Mouse (Mus musculus) B cell, adult 2 months (primary cell): ENCODE data around the gene Sh3rf1.

Experiments
- DNase-seq, 2 experiments: peaks; one replicate each; pipeline ENCODE4 v3.0.0; 2022

Gene Sh3rf1

GRCm38 (mm10) chr8:61325014-61325715, 101.5 kb downstream of the Sh3rf1 start:
- no peak for DNase-seq

DNA sequence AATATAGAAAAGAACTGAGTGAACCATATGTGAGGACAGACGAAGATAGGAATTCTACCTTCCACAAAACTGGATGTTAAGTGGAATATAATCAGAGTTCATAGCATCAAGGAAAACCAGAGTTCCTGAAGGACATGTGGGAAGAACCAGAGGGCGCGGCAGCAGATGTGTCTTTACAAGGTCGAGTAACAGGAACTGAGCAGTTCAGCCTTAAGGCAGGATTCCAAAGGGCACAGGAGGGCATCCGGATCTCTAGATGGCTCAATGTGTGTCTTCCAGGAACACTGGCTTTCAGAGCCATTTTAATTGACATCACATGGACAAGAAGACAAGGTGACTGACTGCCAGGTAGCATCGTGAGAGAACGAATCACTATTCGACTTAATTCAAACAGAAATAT, 102.6 kb downstream of the Sh3rf1 start:
- no peak for DNase-seq

- DNase-seq, result no peak
Measured at GRCm38 (mm10) chr8:61327333-61327732, 103.7 kb downstream of the Sh3rf1 start.

GRCm38 (mm10) chr8:61339629-61340028, 116.0 kb downstream of the Sh3rf1 start:
- DNase-seq, result no peak

- no peak for DNase-seq
Measured at GRCm38 (mm10) chr8:61340283-61340984, 116.8 kb downstream of the Sh3rf1 start.

GRCm38 (mm10) chr8:61341587-61342441, 118.1 kb downstream of the Sh3rf1 start:
- no peak for DNase-seq

GRCm38 (mm10) chr8:61342473-61343026, 118.9 kb downstream of the Sh3rf1 start:
- no peak for DNase-seq

DNA sequence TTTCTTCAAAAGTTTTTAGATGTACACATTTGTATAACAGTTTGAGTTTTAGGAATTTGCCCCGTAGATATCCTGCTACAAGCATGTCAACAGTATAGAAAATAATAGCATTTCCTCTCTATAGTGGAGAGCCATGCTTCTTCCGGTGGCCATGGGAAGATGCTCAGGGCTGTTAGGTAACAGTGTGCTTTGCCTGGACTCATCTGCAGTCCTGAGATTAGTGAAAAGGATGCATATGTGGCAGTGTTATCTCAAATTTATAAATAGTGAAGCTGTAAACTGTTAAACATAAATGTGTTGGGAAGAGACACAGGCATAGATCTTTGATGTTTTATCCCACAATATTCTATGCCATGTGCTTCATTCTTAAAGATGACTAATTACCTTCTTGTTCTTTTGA, 120.8 kb downstream of the Sh3rf1 start:
- DNase-seq, result no peak

GRCm38 (mm10) chr8:61346941-61347340, 123.3 kb downstream of the Sh3rf1 start:
- no peak for DNase-seq

GRCm38 (mm10) chr8:61347526-61347925, 123.9 kb downstream of the Sh3rf1 start:
- no peak for DNase-seq

DNA sequence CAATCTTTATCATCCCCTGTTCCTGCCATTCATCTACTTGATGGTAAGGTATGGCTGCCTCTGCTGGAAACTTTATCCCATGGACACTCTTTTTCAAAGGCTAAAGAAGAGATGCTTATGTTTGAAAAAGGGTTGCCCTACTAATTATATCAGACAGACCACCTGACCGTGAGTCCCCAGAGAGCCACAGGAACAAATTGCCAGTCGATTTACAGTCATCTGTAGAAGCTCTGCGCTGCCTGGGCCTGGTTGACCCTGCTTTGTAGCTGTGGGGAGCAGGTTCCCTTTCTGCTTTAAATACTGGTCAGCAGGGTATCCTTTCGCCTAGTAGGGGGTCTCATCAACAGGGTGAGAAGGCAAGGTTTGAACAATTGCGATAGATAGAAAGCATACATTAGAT, 124.4 kb downstream of the Sh3rf1 start:
- no peak for DNase-seq

DNA sequence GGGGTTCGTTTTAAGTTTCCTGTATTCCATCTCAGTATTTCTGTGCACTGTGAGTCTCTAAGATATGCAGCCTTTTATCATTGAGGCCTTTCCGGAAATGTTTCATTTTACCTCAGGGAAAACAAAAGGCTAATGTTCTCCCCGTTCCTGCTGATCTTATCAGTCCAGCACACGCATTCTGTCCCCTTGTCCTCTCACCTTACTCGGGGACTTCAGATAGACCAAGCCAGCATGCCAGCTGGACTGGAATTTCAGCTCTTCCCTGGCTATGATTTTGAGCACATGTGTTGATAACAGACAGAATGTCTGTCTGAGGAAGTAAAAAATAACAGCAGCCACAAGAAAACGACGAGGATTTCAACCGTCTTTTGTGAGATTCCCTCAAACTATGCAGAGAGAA, 124.8 kb downstream of the Sh3rf1 start:
- no peak for DNase-seq

- no peak for DNase-seq
Measured at GRCm38 (mm10) chr8:61350443-61350842, 126.8 kb downstream of the Sh3rf1 start.

DNA sequence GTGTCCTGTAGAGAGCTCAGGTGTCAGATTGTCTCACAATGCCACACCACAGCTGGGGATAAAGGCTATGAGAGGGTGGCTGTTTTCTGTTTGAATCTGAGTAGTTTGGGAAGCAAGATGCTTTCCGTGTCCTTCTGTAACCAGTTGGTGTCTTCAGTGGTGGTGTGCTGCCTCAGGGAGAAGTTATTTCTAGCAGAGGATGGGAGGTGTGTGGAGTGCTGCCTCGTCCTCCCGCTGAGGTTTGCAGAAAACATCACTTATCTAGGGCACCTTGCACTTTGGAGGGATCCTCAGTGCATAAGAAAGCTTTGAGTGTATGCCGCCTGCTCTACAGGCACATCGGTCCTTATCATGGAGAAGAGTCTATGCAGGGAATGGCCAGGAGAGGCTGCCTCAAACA, 128.0 kb downstream of the Sh3rf1 start:
- DNase-seq, result no peak

GRCm38 (mm10) chr8:61355503-61355902, 131.8 kb downstream of the Sh3rf1 start:
- no peak for DNase-seq

- peak in 1 of 2 experiments; percentile 6 for DNase-seq
Measured at GRCm38 (mm10) chr8:61359004-61359403, 135.3 kb downstream of the Sh3rf1 start.

DNA sequence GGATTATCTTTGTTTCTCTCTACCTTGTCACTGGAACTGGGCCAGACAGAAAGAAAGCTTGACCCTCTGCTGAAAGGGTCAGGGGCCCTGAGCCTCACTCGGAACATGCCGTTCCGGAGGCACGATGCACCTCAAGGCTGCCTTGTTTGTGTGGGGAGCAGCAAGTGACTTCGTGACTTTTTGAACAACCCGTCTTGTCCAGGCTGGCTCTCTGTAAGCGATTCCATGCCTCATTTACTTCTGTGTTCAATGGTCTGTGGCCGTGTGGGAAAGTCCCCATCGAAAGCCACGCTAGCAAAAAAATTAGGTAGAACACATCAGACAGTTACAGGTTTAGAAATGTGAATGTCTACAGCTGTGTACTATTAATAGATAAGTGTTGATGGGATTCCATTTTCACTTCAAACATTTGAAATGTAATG, 136.2 kb downstream of the Sh3rf1 start:
- peak; percentile 9 for DNase-seq

DNA sequence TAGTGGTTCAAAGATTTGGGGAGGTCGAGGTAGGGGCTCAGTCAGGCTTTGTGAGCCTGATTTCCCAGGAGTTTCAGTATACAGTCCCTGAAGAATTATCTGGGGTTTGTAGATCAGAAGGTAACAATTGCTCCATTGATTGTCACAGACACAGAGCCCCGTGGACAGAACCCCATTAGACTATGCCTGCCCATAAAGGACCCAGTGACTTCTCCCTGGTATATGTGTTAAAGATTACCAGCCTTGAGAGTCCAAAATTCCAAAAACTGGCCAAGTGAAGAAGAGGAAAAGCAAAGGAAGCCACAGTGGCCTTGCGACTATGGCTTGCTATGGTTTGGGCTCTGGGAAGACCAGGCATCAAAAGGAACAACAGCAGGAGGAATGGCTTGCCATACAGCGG, 136.7 kb downstream of the Sh3rf1 start:
- DNase-seq, result peak in 1 of 2 experiments; percentile 1

DNA sequence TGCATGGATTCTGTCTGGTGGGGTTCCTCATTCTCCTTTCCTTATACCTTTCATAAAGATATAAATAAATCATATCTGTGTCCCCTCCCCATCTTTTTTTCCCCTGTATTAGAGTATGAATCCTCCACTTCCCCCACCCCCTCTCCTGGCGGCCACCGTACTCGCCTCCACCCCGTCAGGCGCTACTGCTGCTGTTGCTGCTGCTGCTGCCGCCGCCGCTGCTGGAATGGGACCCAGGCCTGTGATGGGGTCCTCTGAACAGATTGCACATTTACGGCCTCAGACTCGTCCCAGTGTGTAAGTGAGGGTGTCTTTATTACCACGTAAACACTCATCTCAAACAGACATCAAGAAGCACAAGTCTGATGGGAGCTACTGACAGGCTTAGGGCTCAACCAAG, 137.8 kb downstream of the Sh3rf1 start:
- DNase-seq, result no peak

GRCm38 (mm10) chr8:61362301-61362913, 138.7 kb downstream of the Sh3rf1 start:
- DNase-seq, result no peak

DNA sequence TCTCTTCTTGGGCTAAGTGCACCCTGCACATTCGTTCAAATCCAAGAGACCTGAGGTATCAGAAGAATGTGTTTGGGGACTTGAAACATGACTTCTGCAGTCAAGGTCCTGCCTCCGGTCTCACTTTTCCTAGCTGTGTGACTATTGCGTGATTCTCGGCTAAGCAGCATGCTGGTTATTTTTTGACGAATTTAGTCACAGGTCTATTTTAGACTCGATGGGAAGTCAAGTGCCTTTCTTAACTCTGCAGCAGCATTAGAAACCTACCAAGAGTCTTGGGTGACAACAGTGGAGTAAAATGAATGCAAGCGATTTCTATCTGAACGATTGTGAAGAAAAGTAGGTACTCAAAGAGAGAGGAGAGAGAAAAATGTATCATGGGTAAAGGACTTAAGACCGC, 149.6 kb downstream of the Sh3rf1 start:
- DNase-seq, result no peak

GRCm38 (mm10) chr8:61374059-61374755, 150.5 kb downstream of the Sh3rf1 start:
- DNase-seq, result no peak
